Mouse (Mus musculus): ENCODE measurements around the gene Pspn. TPM values are rescaled to one million over a fixed set of nuclear protein-coding genes. Genes with fewer than 3 reads are reported as not detected.

Pspn gene
- polyA plus RNA-seq, 1 experiment from 2014 or later: not detected

DNA sequence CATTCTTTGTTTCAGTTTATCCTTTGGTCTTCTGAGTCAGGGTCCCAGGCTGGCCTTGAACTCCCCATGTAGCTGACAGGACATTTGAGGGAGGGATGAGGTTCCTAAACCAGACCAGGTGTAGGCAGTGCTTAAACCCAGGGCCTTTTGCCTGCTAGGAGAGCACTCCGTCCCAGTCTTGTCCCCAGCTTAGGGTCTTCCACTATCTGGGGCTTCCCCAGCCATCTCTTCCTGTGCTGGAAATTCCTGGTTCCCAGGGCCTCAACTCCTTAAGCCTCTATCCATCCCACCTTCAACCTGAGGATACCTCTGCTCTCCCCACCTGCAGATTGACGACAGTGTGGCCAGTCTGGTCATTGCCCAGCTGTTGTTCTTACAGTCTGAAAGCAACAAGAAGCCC is 8.9 kb downstream of the Pspn start:
- H3K9me3 ChIP-seq: no peaks in the 10 kb centered on the region
- H3K27me3 ChIP-seq: no peaks in the 10 kb centered on the region
- peaks cover 37% of the 10 kb centered on the region for H3K36me3 ChIP-seq
- no peak for ATAC-seq (ENCODE audit: insufficient number of reproducible peaks, insufficient read depth, low FRiP score, low TSS enrichment)
- peak overlapping the region; percentile 77 for H3K9ac ChIP-seq
- peaks cover 6% of the 10 kb centered on the region for H3K4me1 ChIP-seq
- 87% methylated on average over 2 of the region's 2 CpGs for WGBS
- no peak overlapping the region; the same call in 1 of the 2 replicates for H3K27ac ChIP-seq
- peak overlapping the region; percentile 88 for H3K4me3 ChIP-seq
- H3K4me2 ChIP-seq (replicated peaks): peak overlapping the region; percentile 68

DNA sequence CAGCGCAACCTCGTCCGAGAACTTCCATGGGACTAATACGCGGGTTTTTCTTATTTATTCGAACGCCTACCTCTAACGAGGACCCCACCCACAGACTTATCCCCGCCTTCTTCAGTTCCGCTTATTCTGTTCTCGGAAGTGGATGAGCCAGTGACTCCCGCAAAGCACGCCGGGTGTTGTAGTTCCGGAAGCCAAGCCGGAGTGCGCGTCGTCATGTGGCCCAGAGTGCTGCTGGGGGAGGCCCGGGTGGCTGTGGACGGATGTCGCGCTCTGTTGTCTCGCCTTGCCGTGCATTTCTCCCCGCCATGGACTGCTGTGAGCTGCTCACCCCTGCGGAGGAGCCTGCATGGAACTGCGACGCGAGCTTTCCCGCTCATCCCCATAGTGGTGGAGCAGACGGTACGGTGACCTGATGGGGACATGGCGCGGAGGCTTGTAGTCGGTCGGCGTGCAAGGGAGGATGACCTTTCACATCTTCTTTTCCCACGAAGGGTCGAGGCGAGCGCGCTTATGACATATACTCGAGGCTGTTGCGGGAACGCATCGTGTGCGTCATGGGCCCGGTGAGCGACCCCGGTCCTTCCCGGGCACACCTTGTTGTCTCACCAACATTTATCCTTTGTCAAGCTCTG is 9.6 kb downstream of the Pspn start, which contains the start of gene Clpp:
Gene Clpp (plus strand): TSS at position 191 of the 632 bp plus-strand sequence.
- peaks cover 33% of the 10 kb centered on the region for H3K36me3 ChIP-seq
- peak; percentile 94 for ATAC-seq (ENCODE audit: insufficient number of reproducible peaks, insufficient read depth, low FRiP score, low TSS enrichment)
- WGBS: under 1% methylated on average over 52 of the region's 52 CpGs
- H3K4me1 ChIP-seq: peaks cover 6% of the 10 kb centered on the region
- H3K4me2 ChIP-seq (replicated peaks): peak within 1 kb of the TSS; percentile 68
- H3K9ac ChIP-seq: peak within 1 kb of the TSS; percentile 77
- H3K27ac ChIP-seq: peak within 1 kb of the TSS; percentile 72
- no peaks in the 10 kb centered on the region for H3K27me3 ChIP-seq
- no peaks in the 10 kb centered on the region for H3K9me3 ChIP-seq
- H3K4me3 ChIP-seq: peak within 1 kb of the TSS; percentile 88

DNA sequence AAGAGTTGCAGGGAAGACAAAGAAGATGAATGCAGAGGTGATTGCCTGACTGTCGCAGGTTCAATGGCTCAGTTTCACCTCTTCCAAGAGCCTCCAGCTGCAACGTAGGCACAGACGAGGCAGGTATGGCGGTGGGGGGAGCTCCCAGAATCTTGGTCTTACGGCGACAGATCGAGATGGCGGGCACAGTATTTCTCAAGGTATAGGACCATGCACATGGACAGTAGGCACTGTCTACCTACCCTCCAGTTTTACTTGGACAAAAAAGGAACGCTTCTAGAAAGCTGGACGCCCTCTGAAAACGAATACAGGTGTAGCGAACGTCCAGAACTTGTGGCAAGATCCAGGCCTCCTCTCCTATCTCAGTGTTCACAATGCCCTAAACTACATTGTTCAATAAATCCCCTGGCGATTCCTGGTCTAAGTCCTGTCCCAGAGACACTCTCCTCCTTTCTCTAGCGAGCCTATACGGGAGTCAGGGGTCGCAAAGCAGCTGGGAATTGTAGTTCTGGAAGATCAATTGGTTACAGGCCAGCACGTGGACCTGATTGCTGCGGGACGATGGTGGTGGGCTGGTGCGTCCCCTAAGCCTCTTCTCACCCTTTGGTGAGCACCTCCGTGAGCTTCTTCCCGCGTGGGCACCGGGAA is 10.2 kb downstream of the Pspn start:
- WGBS: 4% methylated on average over 25 of the region's 25 CpGs
- no peaks in the 10 kb centered on the region for H3K27me3 ChIP-seq
- peak overlapping the region; percentile 72 for H3K27ac ChIP-seq
- H3K4me1 ChIP-seq: peaks cover 6% of the 10 kb centered on the region
- H3K4me3 ChIP-seq: peak overlapping the region; percentile 88
- H3K36me3 ChIP-seq: peaks cover 27% of the 10 kb centered on the region
- peak; percentile 89 for ATAC-seq (ENCODE audit: insufficient number of reproducible peaks, insufficient read depth, low FRiP score, low TSS enrichment)
- peak overlapping the region; percentile 77 for H3K9ac ChIP-seq
- peak overlapping the region; percentile 68 for H3K4me2 ChIP-seq (replicated peaks)
- no peaks in the 10 kb centered on the region for H3K9me3 ChIP-seq

DNA sequence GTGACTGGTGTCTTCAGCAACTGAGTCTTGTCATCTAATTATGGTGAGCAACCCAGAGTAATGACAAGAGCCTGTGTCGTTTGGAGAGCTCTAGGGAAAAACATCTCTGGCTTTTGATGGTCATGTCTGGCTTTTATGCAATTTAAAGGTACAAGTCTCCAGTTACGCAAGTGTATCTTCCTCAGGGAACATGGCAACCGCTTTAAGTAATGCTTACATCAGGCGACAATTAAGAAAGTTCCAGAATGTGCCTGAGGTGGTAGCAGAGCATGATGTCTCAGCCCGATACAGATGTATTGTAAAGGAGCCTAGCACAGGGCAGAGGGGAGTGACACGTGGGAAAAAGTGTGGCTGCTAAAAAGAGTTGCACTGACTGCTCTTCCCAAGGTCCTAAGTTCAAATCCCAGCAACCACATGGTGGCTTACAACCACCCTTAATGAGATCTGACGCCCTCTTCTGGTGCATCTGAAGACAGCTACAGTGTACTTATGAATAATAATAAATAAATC is 10.8 kb downstream of the Pspn start:
- no peaks in the 10 kb centered on the region for H3K27me3 ChIP-seq
- WGBS: 68% methylated on average over 7 of the region's 7 CpGs
- peaks cover 21% of the 10 kb centered on the region for H3K36me3 ChIP-seq
- peaks cover 6% of the 10 kb centered on the region for H3K4me1 ChIP-seq
- H3K27ac ChIP-seq: peak overlapping the region; percentile 72; the same call in 1 of the 2 replicates
- H3K9me3 ChIP-seq: no peaks in the 10 kb centered on the region
- H3K4me3 ChIP-seq: peak overlapping the region; percentile 88
- H3K4me2 ChIP-seq (replicated peaks): peak overlapping the region; percentile 68
- ATAC-seq (ENCODE audit: insufficient number of reproducible peaks, insufficient read depth, low FRiP score, low TSS enrichment): no peak
- H3K9ac ChIP-seq: no peak overlapping the region; the same call in 1 of the 2 replicates

DNA sequence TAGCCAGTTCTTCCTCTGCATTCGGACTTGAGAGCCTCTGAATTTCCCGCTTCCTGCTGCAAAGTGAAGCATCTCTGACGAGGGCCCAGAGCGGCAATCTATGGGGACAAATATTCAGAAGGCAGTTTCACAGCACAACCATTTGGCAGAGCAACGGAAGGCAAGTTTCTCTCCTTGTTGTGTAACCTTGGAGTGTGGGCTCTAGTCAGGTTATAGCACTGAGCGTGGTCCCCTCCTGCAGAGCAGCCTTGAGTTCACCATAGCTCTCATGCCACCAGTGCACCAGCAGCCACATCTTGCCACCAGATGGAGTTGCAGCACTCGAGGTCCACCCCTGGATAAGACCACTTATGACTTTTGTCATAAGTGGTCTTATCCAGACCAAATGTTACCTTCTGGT is 11.4 kb downstream of the Pspn start:
- Histone ChIP-seq H3K27me3 (no peaks in the 10 kb centered on the region), H3K27ac (no peak overlapping the region), H3K4me2 (replicated peaks) (no peak overlapping the region), H3K36me3 (peaks cover 16% of the 10 kb centered on the region), H3K4me3 (no peak overlapping the region), H3K4me1 (peaks cover 6% of the 10 kb centered on the region), H3K9me3 (no peaks in the 10 kb centered on the region), H3K9ac (no peak overlapping the region; the same call in 1 of the 2 replicates)
- ATAC-seq (ENCODE audit: insufficient number of reproducible peaks, insufficient read depth, low FRiP score, low TSS enrichment): no peak
- whole genome bisulfite sequencing: 91% methylated on average over 7 of the region's 7 CpGs

- H3K4me2 ChIP-seq (replicated peaks): no peak overlapping the region
- 75% methylated on average over 3 of the region's 3 CpGs for WGBS
- peaks cover 6% of the 10 kb centered on the region for H3K4me1 ChIP-seq
- H3K27me3 ChIP-seq: no peaks in the 10 kb centered on the region
- H3K9me3 ChIP-seq: no peaks in the 10 kb centered on the region
- H3K27ac ChIP-seq: no peak overlapping the region
- no peak overlapping the region for H3K4me3 ChIP-seq
- ATAC-seq (ENCODE audit: insufficient number of reproducible peaks, insufficient read depth, low FRiP score, low TSS enrichment): no peak
- no peak overlapping the region for H3K9ac ChIP-seq
- no peaks in the 10 kb centered on the region for H3K36me3 ChIP-seq
Measured at GRCm38 (mm10) chr17:56986105-56986805, 13.6 kb downstream of the Pspn start.

GRCm38 (mm10) chr17:56985656-56986055 is 14.2 kb downstream of the Pspn start:
- Histone ChIP-seq H3K4me3 (no peak overlapping the region), H3K27ac (no peak overlapping the region), H3K27me3 (no peaks in the 10 kb centered on the region), H3K9ac (no peak overlapping the region), H3K4me2 (replicated peaks) (no peak overlapping the region), H3K4me1 (no peaks in the 10 kb centered on the region), H3K36me3 (no peaks in the 10 kb centered on the region), H3K9me3 (no peaks in the 10 kb centered on the region)
- ATAC-seq (ENCODE audit: insufficient number of reproducible peaks, insufficient read depth, low FRiP score, low TSS enrichment): no peak
- 85% methylated on average over 3 of the region's 3 CpGs for WGBS

DNA sequence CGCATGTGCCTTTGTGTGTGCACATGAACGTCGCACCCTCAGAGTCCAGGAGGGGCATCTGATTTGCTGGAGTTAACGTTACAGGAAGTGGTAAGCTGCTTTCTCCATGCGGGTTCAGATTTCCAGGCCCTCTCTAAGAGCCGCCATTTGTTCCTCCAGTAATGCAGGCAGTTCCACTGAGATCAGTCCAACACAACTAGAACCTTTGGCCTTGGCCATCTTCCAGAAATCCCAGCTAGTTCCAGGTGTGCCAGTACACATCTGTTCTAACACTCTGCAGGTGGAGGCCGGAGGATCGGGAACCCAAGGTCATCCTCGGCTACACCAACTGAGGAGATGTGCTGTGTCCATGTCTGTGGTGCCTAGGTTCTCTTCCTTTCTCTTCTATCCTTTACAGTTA is 14.9 kb downstream of the Pspn start:
- 70% methylated on average over 9 of the region's 9 CpGs for WGBS
- no peaks in the 10 kb centered on the region for H3K4me1 ChIP-seq
- H3K4me2 ChIP-seq (replicated peaks): no peak overlapping the region
- ATAC-seq (ENCODE audit: insufficient number of reproducible peaks, insufficient read depth, low FRiP score, low TSS enrichment): no peak
- H3K27me3 ChIP-seq: no peaks in the 10 kb centered on the region
- no peak overlapping the region for H3K27ac ChIP-seq
- H3K36me3 ChIP-seq: no peaks in the 10 kb centered on the region
- H3K9me3 ChIP-seq: no peaks in the 10 kb centered on the region
- H3K9ac ChIP-seq: no peak overlapping the region
- no peak overlapping the region for H3K4me3 ChIP-seq

DNA sequence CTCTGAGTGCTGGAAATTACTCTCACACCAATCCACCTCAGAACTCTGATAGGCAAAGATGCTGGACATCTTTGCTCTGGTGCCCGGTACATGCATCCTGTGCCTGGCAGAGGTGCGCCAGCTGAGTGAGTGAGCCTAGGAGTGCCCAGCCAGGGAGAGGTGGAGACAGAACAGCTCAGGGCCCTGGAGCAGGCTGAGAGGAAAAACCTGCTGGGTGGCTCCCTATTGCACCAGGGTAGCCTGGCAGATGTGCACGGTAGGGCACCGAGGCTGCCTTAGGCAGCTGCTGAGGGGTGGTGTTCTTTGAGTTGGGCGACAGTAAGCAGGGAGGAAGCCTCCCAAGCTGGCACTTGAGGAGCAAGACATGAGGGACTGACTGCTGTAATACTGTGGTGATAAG is 17.8 kb downstream of the Pspn start, which contains the start of gene Acer1:
Gene Acer1 (minus strand): TSS at position 114 of the 400 bp plus-strand sequence.
- ATAC-seq (ENCODE audit: insufficient number of reproducible peaks, insufficient read depth, low FRiP score, low TSS enrichment): no peak
- Histone ChIP-seq H3K9me3 (no peaks in the 10 kb centered on the region), H3K27ac (no peak within 1 kb of the TSS), H3K9ac (no peak within 1 kb of the TSS), H3K4me1 (no peaks in the 10 kb centered on the region), H3K4me3 (no peak within 1 kb of the TSS), H3K4me2 (replicated peaks) (no peak within 1 kb of the TSS), H3K27me3 (no peaks in the 10 kb centered on the region), H3K36me3 (no peaks in the 10 kb centered on the region)
- 68% methylated on average over 5 of the region's 5 CpGs for WGBS

- no peaks in the 10 kb centered on the region for H3K9me3 ChIP-seq
- no peaks in the 10 kb centered on the region for H3K36me3 ChIP-seq
- no peak overlapping the region for H3K4me2 ChIP-seq (replicated peaks)
- 74% methylated on average over 7 of the region's 7 CpGs for WGBS
- H3K4me1 ChIP-seq: no peaks in the 10 kb centered on the region
- H3K9ac ChIP-seq: no peak overlapping the region
- no peak overlapping the region for H3K27ac ChIP-seq
- H3K27me3 ChIP-seq: no peaks in the 10 kb centered on the region
- ATAC-seq (ENCODE audit: insufficient number of reproducible peaks, insufficient read depth, low FRiP score, low TSS enrichment): no peak
- no peak overlapping the region for H3K4me3 ChIP-seq
Measured at GRCm38 (mm10) chr17:56981049-56981448, 18.8 kb downstream of the Pspn start.

DNA sequence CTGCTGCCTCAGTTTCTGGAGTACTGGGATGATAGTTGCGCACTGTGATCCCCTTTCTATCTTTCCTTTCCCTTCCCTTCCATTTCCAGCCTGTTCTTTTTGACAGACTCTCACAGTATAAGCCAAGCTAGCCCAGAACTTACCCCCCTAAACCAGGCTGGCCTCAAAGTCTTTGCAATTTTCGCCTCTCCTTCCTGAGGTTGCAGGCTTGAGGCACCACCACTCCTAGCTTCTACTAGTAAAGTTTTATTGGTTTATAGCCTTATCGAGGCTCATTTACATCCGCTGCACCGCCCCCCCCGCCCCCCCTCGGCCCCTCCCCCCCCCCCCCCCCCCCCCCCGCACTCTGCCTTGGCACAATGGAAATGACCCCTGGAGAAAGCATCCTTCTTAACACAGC is 20.3 kb downstream of the Pspn start:
- H3K27me3 ChIP-seq: no peaks in the 10 kb centered on the region
- no peaks in the 10 kb centered on the region for H3K36me3 ChIP-seq
- WGBS: 57% methylated on average over 4 of the region's 8 CpGs
- no peak for ATAC-seq (ENCODE audit: insufficient number of reproducible peaks, insufficient read depth, low FRiP score, low TSS enrichment)
- no peaks in the 10 kb centered on the region for H3K9me3 ChIP-seq
- no peak overlapping the region for H3K4me3 ChIP-seq
- H3K4me2 ChIP-seq (replicated peaks): no peak overlapping the region
- H3K9ac ChIP-seq: no peak overlapping the region
- no peaks in the 10 kb centered on the region for H3K4me1 ChIP-seq
- H3K27ac ChIP-seq: no peak overlapping the region
